Mouse (Mus musculus): Measurements from ENCODE around the gene Lhfpl3.

- TF ChIP-seq POLR2A (IDR thresholded peaks at IDR 0.05; ENCODE audit: control insufficient read depth, extremely low read depth, insufficient read depth, low read length, poor library complexity): no peak
- no peak for TF ChIP-seq CTCF (IDR thresholded peaks at IDR 0.05; ENCODE audit: borderline replicate concordance, control insufficient read depth, extremely low read depth, insufficient read depth, low read length, poor library complexity)
Observed at GRCm38 (mm10) chr5:23219655-23220054, 473.8 kb downstream of the Lhfpl3 start.

Data from thymus, adult 2 months (tissue).